Mouse (Mus musculus) embryo, embryonic 9.5 days (tissue): Measurements from ENCODE around the gene Ptpn13.
A peak's percentile ranks its signal among the peaks of the same experiment; 100 is the strongest.

Experiments used
- DNase-seq: peaks from one replicate; pipeline ENCODE4 v3.0.0-alpha.2; 2017; ENCODE audit errors: extremely low spot score

The Ptpn13 gene

GRCm38 (mm10) chr5:103424678-103425319 lies at the start of gene Ptpn13:
Gene Ptpn13 (plus strand): TSS chr5:103425192.
- DNase-seq: peak; percentile 97

- no peak for DNase-seq
Measured at GRCm38 (mm10) chr5:103375226-103375625, 49.8 kb upstream of the Ptpn13 start.

GRCm38 (mm10) chr5:103376354-103377295 lies 48.4 kb upstream of the Ptpn13 start:
- DNase-seq: no peak

- DNase-seq: peak; percentile 24
Measured at GRCm38 (mm10) chr5:103377493-103378130, 47.4 kb upstream of the Ptpn13 start.

- DNase-seq: peak; percentile 29
Measured at GRCm38 (mm10) chr5:103380785-103381527, 44.0 kb upstream of the Ptpn13 start.

GRCm38 (mm10) chr5:103382951-103383350 lies 42.0 kb upstream of the Ptpn13 start:
- no peak for DNase-seq

- no peak for DNase-seq
Measured at GRCm38 (mm10) chr5:103384021-103384420, 41.0 kb upstream of the Ptpn13 start.

GRCm38 (mm10) chr5:103387540-103388026 lies 37.4 kb upstream of the Ptpn13 start:
- peak; percentile 14 for DNase-seq

- no peak for DNase-seq
Measured at GRCm38 (mm10) chr5:103389415-103389814, 35.6 kb upstream of the Ptpn13 start.

GRCm38 (mm10) chr5:103393220-103393619 lies 31.8 kb upstream of the Ptpn13 start:
- peak; percentile 36 for DNase-seq

GRCm38 (mm10) chr5:103393752-103394151 lies 31.2 kb upstream of the Ptpn13 start:
- no peak for DNase-seq

- no peak for DNase-seq
Measured at GRCm38 (mm10) chr5:103395683-103396082, 29.3 kb upstream of the Ptpn13 start.

- DNase-seq: no peak
Measured at GRCm38 (mm10) chr5:103397429-103397828, 27.6 kb upstream of the Ptpn13 start.

GRCm38 (mm10) chr5:103404213-103404968 lies 20.6 kb upstream of the Ptpn13 start:
- DNase-seq: no peak

GRCm38 (mm10) chr5:103405921-103406320 lies 19.1 kb upstream of the Ptpn13 start:
- no peak for DNase-seq

- DNase-seq: no peak
Measured at GRCm38 (mm10) chr5:103412020-103412747, 12.8 kb upstream of the Ptpn13 start.

GRCm38 (mm10) chr5:103414542-103414941 lies 10.4 kb upstream of the Ptpn13 start:
- no peak for DNase-seq

- DNase-seq: no peak
Measured at GRCm38 (mm10) chr5:103418009-103418408, 7.0 kb upstream of the Ptpn13 start.

- no peak for DNase-seq
Measured at GRCm38 (mm10) chr5:103418886-103419285, 6.1 kb upstream of the Ptpn13 start.

GRCm38 (mm10) chr5:103420568-103420967 lies 4.4 kb upstream of the Ptpn13 start:
- DNase-seq: no peak
